Mouse (Mus musculus): ENCODE data around the gene Celsr3. TPM values are rescaled to one million over a fixed set of nuclear protein-coding genes. Genes with fewer than 3 reads are reported as not detected.

Celsr3 gene
- polyA plus RNA-seq, 1 experiment from 2014 or later = 0.22 TPM

DNA sequence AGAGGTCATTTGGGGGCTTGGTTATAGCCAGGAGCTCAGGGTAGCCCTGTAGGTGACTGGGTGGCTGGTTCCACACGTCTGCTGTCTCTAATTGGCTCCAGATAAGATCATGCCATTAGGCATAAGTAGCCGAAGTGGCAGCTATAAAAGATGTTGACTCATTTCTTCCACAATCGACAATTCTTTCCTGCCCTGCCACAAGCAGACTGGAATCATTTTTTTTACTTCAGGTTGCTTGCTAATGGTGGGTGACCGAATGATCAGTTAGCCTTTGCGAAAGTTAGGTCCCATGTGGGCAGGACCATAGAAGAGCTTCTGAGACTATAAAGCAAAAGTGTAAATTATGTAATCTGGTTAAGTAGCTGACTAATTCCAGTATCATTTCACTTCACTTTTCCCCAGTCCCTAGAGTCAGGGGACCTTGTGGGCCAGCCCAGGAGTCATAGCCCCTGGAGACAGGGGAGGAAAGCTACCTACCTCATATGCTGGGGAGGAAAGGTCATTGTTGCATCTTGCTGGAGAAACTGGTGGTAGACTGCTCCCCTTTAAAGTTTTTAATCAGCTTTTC is 27.5 kb upstream of the Celsr3 start:
- no peak overlapping the region for H3K9ac ChIP-seq (ENCODE audit: low read depth, low read length)
- H3K4me2 ChIP-seq (ENCODE audit: low read depth, low read length) = no peak overlapping the region
- H3K36me3 ChIP-seq (ENCODE audit: control insufficient read depth, insufficient read depth) = peaks cover 48% of the 10 kb centered on the region
- peak overlapping the region; percentile 14; the same call in 1 of the 2 replicates for H3K27ac ChIP-seq (ENCODE audit: low read length)
- H3K9me3 ChIP-seq (replicated peaks; ENCODE audit: control insufficient read depth, low read length) = no peaks in the 10 kb centered on the region
- H3K4me1 ChIP-seq (ENCODE audit: control insufficient read depth, low read depth, low read length) = peaks cover 37% of the 10 kb centered on the region
- no peak for ATAC-seq (ENCODE audit: low read depth)
- no peak overlapping the region for H3K4me3 ChIP-seq (ENCODE audit: low read depth, low read length)
- WGBS (ENCODE audit: insufficient replicate concordance) = 73% methylated on average over 5 of the region's 5 CpGs
- no peaks in the 10 kb centered on the region for H3K27me3 ChIP-seq (ENCODE audit: control insufficient read depth, insufficient read depth, low read depth, low read length)

DNA sequence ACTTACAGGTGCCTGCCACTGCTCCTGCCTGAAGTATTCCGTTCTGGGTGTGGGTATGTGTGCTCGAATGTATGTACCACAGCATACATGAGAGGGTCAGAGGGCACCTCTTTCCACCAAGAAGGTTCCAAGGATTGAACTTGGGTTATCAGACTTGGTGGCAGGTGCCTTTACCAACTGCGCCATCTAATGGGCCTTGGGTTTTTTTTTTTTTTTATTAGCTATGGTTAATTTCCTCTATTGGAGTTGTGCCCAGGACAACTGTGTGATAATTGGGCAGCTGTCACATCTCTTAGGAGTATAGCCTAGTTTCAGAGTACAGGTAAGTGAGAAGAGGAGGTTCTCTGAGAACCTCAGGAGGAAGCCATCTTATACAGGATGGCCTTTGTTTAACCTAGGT is 26.6 kb upstream of the Celsr3 start:
- 79% methylated on average over 3 of the region's 3 CpGs for WGBS (ENCODE audit: insufficient replicate concordance)
- ATAC-seq (ENCODE audit: low read depth) = no peak
- Histone ChIP-seq H3K4me2 (ENCODE audit: low read depth, low read length) (no peak overlapping the region), H3K4me3 (ENCODE audit: low read depth, low read length) (no peak overlapping the region), H3K9ac (ENCODE audit: low read depth, low read length) (no peak overlapping the region), H3K9me3 (replicated peaks; ENCODE audit: control insufficient read depth, low read length) (no peaks in the 10 kb centered on the region), H3K4me1 (ENCODE audit: control insufficient read depth, low read depth, low read length) (peaks cover 30% of the 10 kb centered on the region), H3K27me3 (ENCODE audit: control insufficient read depth, insufficient read depth, low read depth, low read length) (no peaks in the 10 kb centered on the region), H3K36me3 (ENCODE audit: control insufficient read depth, insufficient read depth) (peaks cover 57% of the 10 kb centered on the region), H3K27ac (ENCODE audit: low read length) (no peak overlapping the region)

DNA sequence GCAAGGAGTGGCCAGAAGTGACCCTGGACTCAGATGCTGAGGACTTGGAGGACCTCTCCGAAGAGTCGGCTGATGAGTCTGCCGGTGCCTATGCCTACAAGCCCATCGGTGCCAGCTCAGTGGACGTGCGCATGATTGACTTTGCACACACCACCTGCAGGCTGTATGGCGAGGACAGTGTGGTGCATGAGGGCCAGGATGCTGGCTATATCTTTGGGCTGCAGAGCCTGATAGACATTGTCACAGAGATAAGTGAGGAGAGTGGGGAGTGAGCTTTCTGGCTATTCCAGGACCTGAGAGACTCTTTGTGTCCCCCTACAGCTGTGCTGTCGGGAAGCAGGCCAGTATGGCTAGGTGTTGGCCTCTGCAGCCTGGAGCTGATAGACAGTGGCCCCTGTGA is 20.4 kb upstream of the Celsr3 start:
- H3K9ac ChIP-seq (ENCODE audit: low read depth, low read length) = no peak overlapping the region
- H3K36me3 ChIP-seq (ENCODE audit: control insufficient read depth, insufficient read depth) = peaks cover 43% of the 10 kb centered on the region
- H3K4me2 ChIP-seq (ENCODE audit: low read depth, low read length) = peak overlapping the region; percentile 14; the same call in 1 of the 2 replicates
- H3K27me3 ChIP-seq (ENCODE audit: control insufficient read depth, insufficient read depth, low read depth, low read length) = no peaks in the 10 kb centered on the region
- H3K27ac ChIP-seq (ENCODE audit: low read length) = peak overlapping the region; percentile 84
- peaks cover 53% of the 10 kb centered on the region for H3K4me1 ChIP-seq (ENCODE audit: control insufficient read depth, low read depth, low read length)
- no peaks in the 10 kb centered on the region for H3K9me3 ChIP-seq (replicated peaks; ENCODE audit: control insufficient read depth, low read length)
- H3K4me3 ChIP-seq (ENCODE audit: low read depth, low read length) = no peak overlapping the region
- ATAC-seq (ENCODE audit: low read depth) = peak; percentile 60
- WGBS (ENCODE audit: insufficient replicate concordance) = 49% methylated on average over 8 of the region's 8 CpGs

DNA sequence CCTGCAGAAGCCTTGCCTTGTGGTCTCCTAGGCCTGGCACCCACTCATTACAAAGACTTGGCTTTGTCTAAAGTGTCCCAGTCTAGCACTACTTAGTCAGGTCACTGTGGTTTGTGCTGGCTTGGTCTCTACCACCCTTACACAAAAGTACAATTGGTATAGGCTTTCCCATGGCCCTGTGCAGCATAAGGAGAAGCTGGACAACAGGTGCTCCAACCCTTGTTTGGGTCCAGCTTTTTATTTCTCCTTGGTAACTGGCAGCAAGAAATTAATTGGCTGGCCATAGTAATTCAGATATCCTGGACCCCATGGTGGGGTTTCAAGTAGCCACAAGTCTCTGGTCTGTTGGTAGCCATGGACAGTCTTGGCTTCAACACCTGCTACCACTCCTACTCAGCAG is 19.7 kb upstream of the Celsr3 start:
- ATAC-seq (ENCODE audit: low read depth) = no peak
- Histone ChIP-seq H3K9me3 (replicated peaks; ENCODE audit: control insufficient read depth, low read length) (no peaks in the 10 kb centered on the region), H3K4me2 (ENCODE audit: low read depth, low read length) (0 out of 2 replicates have a peak overlapping the region, but pooled peaks have one; percentile 4), H3K36me3 (ENCODE audit: control insufficient read depth, insufficient read depth) (peaks cover 38% of the 10 kb centered on the region), H3K4me1 (ENCODE audit: control insufficient read depth, low read depth, low read length) (peaks cover 53% of the 10 kb centered on the region), H3K27me3 (ENCODE audit: control insufficient read depth, insufficient read depth, low read depth, low read length) (no peaks in the 10 kb centered on the region), H3K27ac (ENCODE audit: low read length) (peak overlapping the region; percentile 84), H3K4me3 (ENCODE audit: low read depth, low read length) (no peak overlapping the region), H3K9ac (ENCODE audit: low read depth, low read length) (peak overlapping the region; percentile 9; the same call in 1 of the 2 replicates)

DNA sequence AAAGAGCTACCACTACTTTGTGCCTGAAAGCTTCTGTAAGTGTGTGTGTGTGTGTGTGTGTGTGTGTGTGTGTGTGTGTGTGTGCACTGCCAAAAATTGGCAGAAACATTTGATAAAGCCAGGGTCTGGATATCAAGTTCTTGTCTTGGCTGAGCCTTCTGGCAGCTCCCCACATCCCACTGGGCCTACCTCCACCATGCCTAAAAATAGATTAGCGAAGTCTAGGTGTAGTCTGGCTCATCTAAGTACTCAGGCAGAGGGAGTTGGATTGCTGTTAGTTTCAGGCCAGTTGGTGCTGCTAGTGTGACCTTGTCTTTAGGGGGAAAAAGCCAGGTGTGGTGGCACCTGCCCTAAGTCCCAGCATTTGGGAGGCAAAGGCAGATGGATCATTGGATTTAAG is 19.3 kb upstream of the Celsr3 start:
- Histone ChIP-seq H3K4me3 (ENCODE audit: low read depth, low read length) (no peak overlapping the region), H3K27ac (ENCODE audit: low read length) (peak overlapping the region; percentile 84), H3K36me3 (ENCODE audit: control insufficient read depth, insufficient read depth) (peaks cover 34% of the 10 kb centered on the region)

DNA sequence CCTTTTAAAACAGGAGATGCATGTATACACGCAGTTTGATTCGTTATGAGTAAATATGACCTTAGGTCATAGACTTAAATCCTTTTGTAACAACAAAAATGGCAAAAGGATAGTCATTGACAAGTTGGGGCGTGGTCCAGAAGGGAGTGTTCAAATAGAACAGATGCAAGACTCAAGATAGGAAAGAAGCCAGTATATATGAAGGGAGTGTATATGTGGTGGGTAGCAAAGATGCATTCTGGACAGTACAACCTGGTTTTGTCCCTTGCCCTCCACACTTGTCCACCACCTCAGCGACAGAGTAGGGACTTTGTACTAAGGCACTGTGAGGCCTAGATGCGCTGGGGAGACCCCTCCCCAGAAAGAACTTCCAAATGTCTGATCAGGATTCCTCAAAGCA is 18.4 kb upstream of the Celsr3 start:
- 37% methylated on average over 5 of the region's 5 CpGs for WGBS (ENCODE audit: insufficient replicate concordance)
- no peaks in the 10 kb centered on the region for H3K9me3 ChIP-seq (replicated peaks; ENCODE audit: control insufficient read depth, low read length)
- peak overlapping the region; percentile 84 for H3K27ac ChIP-seq (ENCODE audit: low read length)
- H3K4me3 ChIP-seq (ENCODE audit: low read depth, low read length) = peak overlapping the region; percentile 39
- peaks cover 49% of the 10 kb centered on the region for H3K4me1 ChIP-seq (ENCODE audit: control insufficient read depth, low read depth, low read length)
- H3K9ac ChIP-seq (ENCODE audit: low read depth, low read length) = peak overlapping the region; percentile 65
- peak; percentile 79 for ATAC-seq (ENCODE audit: low read depth)
- peaks cover 29% of the 10 kb centered on the region for H3K36me3 ChIP-seq (ENCODE audit: control insufficient read depth, insufficient read depth)
- peak overlapping the region; percentile 99 for H3K4me2 ChIP-seq (ENCODE audit: low read depth, low read length)
- no peaks in the 10 kb centered on the region for H3K27me3 ChIP-seq (ENCODE audit: control insufficient read depth, insufficient read depth, low read depth, low read length)

More for the DNA sequence above, 19.3 kb upstream of the Celsr3 start:
- Histone ChIP-seq H3K9me3 (replicated peaks; ENCODE audit: control insufficient read depth, low read length) (no peaks in the 10 kb centered on the region), H3K27me3 (ENCODE audit: control insufficient read depth, insufficient read depth, low read depth, low read length) (no peaks in the 10 kb centered on the region), H3K4me2 (ENCODE audit: low read depth, low read length) (no peak overlapping the region), H3K4me1 (ENCODE audit: control insufficient read depth, low read depth, low read length) (peaks cover 53% of the 10 kb centered on the region), H3K9ac (ENCODE audit: low read depth, low read length) (peak overlapping the region; percentile 2; the same call in 1 of the 2 replicates)
- no peak for ATAC-seq (ENCODE audit: low read depth)
- WGBS (ENCODE audit: insufficient replicate concordance) = 65% methylated on average over 1 of the region's 1 CpGs

DNA sequence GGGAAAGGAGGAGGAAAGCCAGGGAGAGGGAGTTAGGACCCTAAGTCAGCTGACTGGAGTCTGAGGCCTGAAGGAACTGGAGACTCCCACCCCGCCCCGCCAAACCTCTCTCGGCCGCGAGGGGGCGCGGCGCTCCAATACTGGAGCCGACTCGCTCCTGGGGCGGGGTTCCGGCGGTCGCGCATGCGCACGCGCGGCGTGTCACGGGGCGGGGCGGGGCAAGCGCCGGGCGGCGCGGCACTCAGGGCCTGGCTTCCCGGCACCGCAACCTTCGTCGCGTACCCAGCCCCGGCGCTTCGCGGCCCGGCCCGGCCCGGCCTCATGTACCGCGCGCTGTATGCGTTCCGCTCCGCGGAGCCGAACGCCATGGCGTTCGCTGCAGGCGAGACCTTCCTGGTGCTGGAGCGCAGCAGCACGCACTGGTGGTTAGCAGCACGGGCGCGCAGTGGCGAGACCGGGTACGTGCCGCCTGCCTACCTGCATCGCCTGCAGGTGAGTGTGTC is 17.9 kb upstream of the Celsr3 start, which contains the start of gene Nckipsd:
TSS of gene Nckipsd (plus strand) at position 206 of the 503 bp plus-strand sequence.
- Histone ChIP-seq H3K4me2 (ENCODE audit: low read depth, low read length) (peak within 1 kb of the TSS; percentile 99), H3K4me3 (ENCODE audit: low read depth, low read length) (peak within 1 kb of the TSS; percentile 78), H3K27me3 (ENCODE audit: control insufficient read depth, insufficient read depth, low read depth, low read length) (no peaks in the 10 kb centered on the region), H3K36me3 (ENCODE audit: control insufficient read depth, insufficient read depth) (peaks cover 27% of the 10 kb centered on the region), H3K9ac (ENCODE audit: low read depth, low read length) (peak within 1 kb of the TSS; percentile 87), H3K9me3 (replicated peaks; ENCODE audit: control insufficient read depth, low read length) (no peaks in the 10 kb centered on the region), H3K27ac (ENCODE audit: low read length) (peak within 1 kb of the TSS; percentile 84), H3K4me1 (ENCODE audit: control insufficient read depth, low read depth, low read length) (peaks cover 49% of the 10 kb centered on the region)
- peak; percentile 81 for ATAC-seq (ENCODE audit: low read depth)
- WGBS (ENCODE audit: insufficient replicate concordance) = under 1% methylated on average over 62 of the region's 62 CpGs

DNA sequence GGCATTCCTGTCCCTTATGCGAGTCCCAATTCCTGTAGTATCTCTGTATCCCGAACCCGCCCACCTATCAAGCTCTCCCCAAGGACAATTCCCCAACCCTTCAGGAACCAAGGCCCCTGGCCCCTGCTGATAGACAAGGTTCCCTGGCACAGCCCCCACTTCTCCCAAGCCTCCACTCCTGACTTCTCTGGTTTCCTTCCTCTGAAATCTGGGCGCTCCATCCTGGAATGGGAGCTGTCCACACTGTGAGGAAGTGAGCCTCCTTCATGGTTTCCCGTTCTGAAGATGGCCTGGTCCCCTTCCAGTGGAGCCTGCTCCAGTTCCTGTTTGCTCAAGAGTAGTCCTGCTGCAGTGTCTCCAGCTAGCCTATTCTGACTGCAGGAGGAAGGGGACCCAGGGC is 16.9 kb upstream of the Celsr3 start:
- Histone ChIP-seq H3K4me2 (ENCODE audit: low read depth, low read length) (peak overlapping the region; percentile 99), H3K9me3 (replicated peaks; ENCODE audit: control insufficient read depth, low read length) (no peaks in the 10 kb centered on the region), H3K36me3 (ENCODE audit: control insufficient read depth, insufficient read depth) (peaks cover 22% of the 10 kb centered on the region), H3K27me3 (ENCODE audit: control insufficient read depth, insufficient read depth, low read depth, low read length) (no peaks in the 10 kb centered on the region), H3K4me3 (ENCODE audit: low read depth, low read length) (peak overlapping the region; percentile 78; the same call in 1 of the 2 replicates), H3K4me1 (ENCODE audit: control insufficient read depth, low read depth, low read length) (peaks cover 49% of the 10 kb centered on the region), H3K27ac (ENCODE audit: low read length) (peak overlapping the region; percentile 26; the same call in 1 of the 2 replicates), H3K9ac (ENCODE audit: low read depth, low read length) (no peak overlapping the region)
- 44% methylated on average over 5 of the region's 5 CpGs for WGBS (ENCODE audit: insufficient replicate concordance)
- no peak for ATAC-seq (ENCODE audit: low read depth)

DNA sequence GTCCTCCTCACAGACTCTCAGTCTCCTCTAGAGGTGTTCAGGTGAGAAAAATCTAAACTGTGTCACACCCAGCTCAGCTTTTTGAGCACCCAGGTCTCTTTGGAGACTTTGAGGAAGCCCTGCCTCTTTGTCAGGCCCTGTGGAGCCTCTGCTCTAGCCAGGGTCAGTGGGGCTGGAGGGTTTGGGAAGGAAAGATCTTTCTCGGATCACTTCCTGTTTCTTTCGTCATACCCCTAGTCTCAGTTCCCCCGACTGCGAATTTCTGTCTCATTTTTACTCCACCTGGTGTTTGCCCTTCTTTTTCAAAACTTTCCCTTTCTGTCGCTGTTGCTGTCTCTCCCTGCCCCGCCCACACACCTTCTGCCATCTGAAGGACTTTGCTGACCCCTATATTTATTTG is 16.4 kb upstream of the Celsr3 start:
- Histone ChIP-seq H3K4me1 (ENCODE audit: control insufficient read depth, low read depth, low read length) (peaks cover 45% of the 10 kb centered on the region), H3K4me3 (ENCODE audit: low read depth, low read length) (no peak overlapping the region), H3K9ac (ENCODE audit: low read depth, low read length) (no peak overlapping the region), H3K9me3 (replicated peaks; ENCODE audit: control insufficient read depth, low read length) (no peaks in the 10 kb centered on the region), H3K27me3 (ENCODE audit: control insufficient read depth, insufficient read depth, low read depth, low read length) (no peaks in the 10 kb centered on the region), H3K27ac (ENCODE audit: low read length) (peak overlapping the region; percentile 26; the same call in 1 of the 2 replicates), H3K36me3 (ENCODE audit: control insufficient read depth, insufficient read depth) (peaks cover 19% of the 10 kb centered on the region), H3K4me2 (ENCODE audit: low read depth, low read length) (no peak overlapping the region)
- no peak for ATAC-seq (ENCODE audit: low read depth)
- 39% methylated on average over 6 of the region's 6 CpGs for WGBS (ENCODE audit: insufficient replicate concordance)

Measured in liver, embryonic 16.5 days (tissue).